Mouse (Mus musculus): ENCODE results near the gene Ganab. TPM values are rescaled to one million over a fixed set of nuclear protein-coding genes. Genes with fewer than 3 reads are reported as not detected.

Gene Ganab
- polyA plus RNA-seq, 1 experiment from 2014 or later: 102 TPM

- Histone ChIP-seq H3K27ac (peak within 1 kb of the TSS; percentile 83), H3K4me1 (peaks cover 26% of the 10 kb centered on the region), H3K4me2 (peak within 1 kb of the TSS; percentile 73), H3K27me3 (no peaks in the 10 kb centered on the region), H3K9me3 (no peaks in the 10 kb centered on the region), H3K9ac (peak within 1 kb of the TSS; percentile 56), H3K36me3 (peaks cover 60% of the 10 kb centered on the region), H3K4me3 (peak within 1 kb of the TSS; percentile 64)
- WGBS: 2% methylated on average over 46 of the region's 46 CpGs
- ATAC-seq (ENCODE audit: insufficient number of reproducible peaks, low FRiP score, low TSS enrichment, low read depth): peak; percentile 91
These were observed 55.5 kb downstream of the Ganab start, which contains the start of gene Tut1 for GRCm38 (mm10) chr19:8953135-8954039. Tut1 (plus strand) TSS chr19:8953847.

- Histone ChIP-seq H3K4me3 (peak overlapping the region; percentile 64), H3K9me3 (no peaks in the 10 kb centered on the region), H3K27ac (peak overlapping the region; percentile 81), H3K4me2 (peak overlapping the region; percentile 70), H3K27me3 (no peaks in the 10 kb centered on the region), H3K4me1 (peaks cover 26% of the 10 kb centered on the region), H3K9ac (peak overlapping the region; percentile 56), H3K36me3 (peaks cover 60% of the 10 kb centered on the region)
- ATAC-seq (ENCODE audit: insufficient number of reproducible peaks, low FRiP score, low TSS enrichment, low read depth): no peak
- 9% methylated on average over 9 of the region's 9 CpGs for WGBS
These were observed 56.3 kb downstream of the Ganab start for GRCm38 (mm10) chr19:8954171-8954570.

- H3K4me1 ChIP-seq: peaks cover 9% of the 10 kb centered on the region
These were observed 64.4 kb downstream of the Ganab start for GRCm38 (mm10) chr19:8962256-8962655.

GRCm38 (mm10) chr19:8965075-8965474 lies 67.2 kb downstream of the Ganab start:
- Histone ChIP-seq H3K9me3 (no peaks in the 10 kb centered on the region), H3K4me2 (no peak overlapping the region), H3K9ac (no peak overlapping the region), H3K27me3 (no peaks in the 10 kb centered on the region), H3K36me3 (peaks cover 71% of the 10 kb centered on the region), H3K27ac (peak overlapping the region; percentile 96; the same call in 1 of the 2 replicates), H3K4me1 (peaks cover 17% of the 10 kb centered on the region), H3K4me3 (0 out of 2 replicates have a peak overlapping the region, but pooled peaks have one; percentile 0)
- WGBS: 91% methylated on average over 11 of the region's 11 CpGs
- ATAC-seq (ENCODE audit: insufficient number of reproducible peaks, low FRiP score, low TSS enrichment, low read depth): no peak

More at GRCm38 (mm10) chr19:8962256-8962655, 64.4 kb downstream of the Ganab start:
- Histone ChIP-seq H3K4me3 (no peak overlapping the region), H3K9ac (no peak overlapping the region), H3K9me3 (no peaks in the 10 kb centered on the region), H3K27ac (no peak overlapping the region), H3K27me3 (no peaks in the 10 kb centered on the region), H3K4me2 (no peak overlapping the region), H3K36me3 (peaks cover 80% of the 10 kb centered on the region)
- ATAC-seq (ENCODE audit: insufficient number of reproducible peaks, low FRiP score, low TSS enrichment, low read depth): no peak
- 93% methylated on average over 2 of the region's 2 CpGs for WGBS

GRCm38 (mm10) chr19:8965771-8966170 lies 67.9 kb downstream of the Ganab start:
- H3K4me3 ChIP-seq: peak overlapping the region; percentile 75
- no peak for ATAC-seq (ENCODE audit: insufficient number of reproducible peaks, low FRiP score, low TSS enrichment, low read depth)
- H3K9ac ChIP-seq: peak overlapping the region; percentile 57; the same call in 1 of the 2 replicates
- peaks cover 17% of the 10 kb centered on the region for H3K4me1 ChIP-seq
- H3K4me2 ChIP-seq: peak overlapping the region; percentile 61
- 70% methylated on average over 8 of the region's 8 CpGs for WGBS
- H3K27me3 ChIP-seq: no peaks in the 10 kb centered on the region
- H3K27ac ChIP-seq: peak overlapping the region; percentile 96
- peaks cover 71% of the 10 kb centered on the region for H3K36me3 ChIP-seq
- H3K9me3 ChIP-seq: no peaks in the 10 kb centered on the region

GRCm38 (mm10) chr19:8966198-8966589 lies 68.3 kb downstream of the Ganab start:
- H3K9ac ChIP-seq: peak overlapping the region; percentile 57
- H3K9me3 ChIP-seq: no peaks in the 10 kb centered on the region
- H3K4me3 ChIP-seq: peak overlapping the region; percentile 75
- no peak for ATAC-seq (ENCODE audit: insufficient number of reproducible peaks, low FRiP score, low TSS enrichment, low read depth)
- H3K27ac ChIP-seq: peak overlapping the region; percentile 96
- peaks cover 17% of the 10 kb centered on the region for H3K4me1 ChIP-seq
- peaks cover 71% of the 10 kb centered on the region for H3K36me3 ChIP-seq
- H3K27me3 ChIP-seq: no peaks in the 10 kb centered on the region
- WGBS: 29% methylated on average over 5 of the region's 5 CpGs
- peak overlapping the region; percentile 61 for H3K4me2 ChIP-seq

Small RNA genes lying within 50 kb of the gene (microRNA-seq; reads per million reads assigned to microRNA genes)
- not detected for gene Mir5136

Other genes with a start within 250 kb of the Ganab start
- gene Chrm1, start 234.3 kb upstream of the Ganab start, polyA plus RNA-seq (2015; fragmentation: Nextera tagmentation; extraction: Ambion mirVana): 0.18 and 0.19 TPM in 2 replicates
- gene Slc3a2, start 174.7 kb upstream of the Ganab start, polyA plus RNA-seq (2015; fragmentation: Nextera tagmentation; extraction: Ambion mirVana): 118 and 148 TPM in 2 replicates
- gene Wdr74, start 162.2 kb upstream of the Ganab start, polyA plus RNA-seq (2015; fragmentation: Nextera tagmentation; extraction: Ambion mirVana): 93.8 and 96.0 TPM in 2 replicates
- gene 1700092M07Rik, start 157.4 kb upstream of the Ganab start, polyA plus RNA-seq (2015; fragmentation: Nextera tagmentation; extraction: Ambion mirVana): 1.7 and 2.3 TPM in 2 replicates
- 185 and 189 TPM in 2 replicates for gene Stx5a, start 156.7 kb upstream of the Ganab start, polyA plus RNA-seq (2015; fragmentation: Nextera tagmentation; extraction: Ambion mirVana)
- 171 and 188 TPM in 2 replicates for gene Nxf1, start 141.0 kb upstream of the Ganab start, polyA plus RNA-seq (2015; fragmentation: Nextera tagmentation; extraction: Ambion mirVana)
- 141 and 155 TPM in 2 replicates for gene Tmem223, start 127.1 kb upstream of the Ganab start, polyA plus RNA-seq (2015; fragmentation: Nextera tagmentation; extraction: Ambion mirVana)
- gene Tmem179b, start 123.6 kb upstream of the Ganab start, polyA plus RNA-seq (2015; fragmentation: Nextera tagmentation; extraction: Ambion mirVana): 78.4 and 81.7 TPM in 2 replicates
- gene Taf6l, start 111.7 kb upstream of the Ganab start, polyA plus RNA-seq (2015; fragmentation: Nextera tagmentation; extraction: Ambion mirVana): 24.9 and 25.3 TPM in 2 replicates
- gene Polr2g, start 99.5 kb upstream of the Ganab start, polyA plus RNA-seq (2015; fragmentation: Nextera tagmentation; extraction: Ambion mirVana): 149 and 152 TPM in 2 replicates
- gene Zbtb3, start 95.5 kb upstream of the Ganab start, polyA plus RNA-seq (2015; fragmentation: Nextera tagmentation; extraction: Ambion mirVana): 4.6 and 4.8 TPM in 2 replicates
- 50.4 and 56.8 TPM in 2 replicates for gene Ttc9c, start 78.7 kb upstream of the Ganab start, polyA plus RNA-seq (2015; fragmentation: Nextera tagmentation; extraction: Ambion mirVana)
- 5.4 and 5.6 TPM in 2 replicates for gene Hnrnpul2, start 78.1 kb upstream of the Ganab start, polyA plus RNA-seq (2015; fragmentation: Nextera tagmentation; extraction: Ambion mirVana)
- gene AC129217.1, start 68.3 kb upstream of the Ganab start, polyA plus RNA-seq (2015; fragmentation: Nextera tagmentation; extraction: Ambion mirVana): not detected in 2 replicates
- 77.4 and 93.6 TPM in 2 replicates for gene Bscl2, start 60.6 kb upstream of the Ganab start, polyA plus RNA-seq (2015; fragmentation: Nextera tagmentation; extraction: Ambion mirVana)
- gene Gng3, start 58.9 kb upstream of the Ganab start, polyA plus RNA-seq (2015; fragmentation: Nextera tagmentation; extraction: Ambion mirVana): 2.0 and 3.0 TPM in 2 replicates
- 3.1 and 4.3 TPM in 2 replicates for gene Lrrn4cl, start 47.3 kb upstream of the Ganab start, polyA plus RNA-seq (2015; fragmentation: Nextera tagmentation; extraction: Ambion mirVana)
- 173 and 176 TPM in 2 replicates for gene Ubxn1, start 26.6 kb upstream of the Ganab start, polyA plus RNA-seq (2015; fragmentation: Nextera tagmentation; extraction: Ambion mirVana)
- gene Uqcc3, start 17.1 kb upstream of the Ganab start, polyA plus RNA-seq (2015; fragmentation: Nextera tagmentation; extraction: Ambion mirVana): 65.9 and 69.1 TPM in 2 replicates
- gene Lbhd1, start 14.3 kb upstream of the Ganab start, polyA plus RNA-seq (2015; fragmentation: Nextera tagmentation; extraction: Ambion mirVana): 69.3 and 76.7 TPM in 2 replicates
- not detected in 2 replicates for gene Gm49403, start 14.1 kb upstream of the Ganab start, polyA plus RNA-seq (2015; fragmentation: Nextera tagmentation; extraction: Ambion mirVana)
- 76.8 and 80.9 TPM in 2 replicates for gene 1810009A15Rik, start 9.2 kb upstream of the Ganab start, polyA plus RNA-seq (2015; fragmentation: Nextera tagmentation; extraction: Ambion mirVana)
- gene Gm49416, start 9.1 kb upstream of the Ganab start, polyA plus RNA-seq (2015; fragmentation: Nextera tagmentation; extraction: Ambion mirVana): not detected in 2 replicates
- gene Ints5, start 5.1 kb upstream of the Ganab start, polyA plus RNA-seq (2015; fragmentation: Nextera tagmentation; extraction: Ambion mirVana): 38.6 and 42.0 TPM in 2 replicates
- gene B3gat3, start 22.3 kb downstream of the Ganab start, polyA plus RNA-seq (2015; fragmentation: Nextera tagmentation; extraction: Ambion mirVana): 47.1 and 48.6 TPM in 2 replicates
- gene Rom1, start 31.3 kb downstream of the Ganab start, polyA plus RNA-seq (2015; fragmentation: Nextera tagmentation; extraction: Ambion mirVana): 4.0 and 4.6 TPM in 2 replicates
- gene Eml3, start 31.5 kb downstream of the Ganab start, polyA plus RNA-seq (2015; fragmentation: Nextera tagmentation; extraction: Ambion mirVana): 41.8 and 42.7 TPM in 2 replicates
- 155 and 160 TPM in 2 replicates for gene Mta2, start 43.8 kb downstream of the Ganab start, polyA plus RNA-seq (2015; fragmentation: Nextera tagmentation; extraction: Ambion mirVana)
- gene Tut1, start 55.8 kb downstream of the Ganab start, polyA plus RNA-seq (2015; fragmentation: Nextera tagmentation; extraction: Ambion mirVana): 29.3 and 30.0 TPM in 2 replicates
- 467 and 482 TPM in 2 replicates for gene Eef1g, start 69.0 kb downstream of the Ganab start, polyA plus RNA-seq (2015; fragmentation: Nextera tagmentation; extraction: Ambion mirVana)
- 96.4 and 104 TPM in 2 replicates for gene Ahnak, start 91.2 kb downstream of the Ganab start, polyA plus RNA-seq (2015; fragmentation: Nextera tagmentation; extraction: Ambion mirVana)
- gene Scgb1a1, start 189.9 kb downstream of the Ganab start, polyA plus RNA-seq (2015; fragmentation: Nextera tagmentation; extraction: Ambion mirVana): 0.98 and 1.2 TPM in 2 replicates
- 11.5 and 14.1 TPM in 2 replicates for gene Asrgl1, start 237.6 kb downstream of the Ganab start, polyA plus RNA-seq (2015; fragmentation: Nextera tagmentation; extraction: Ambion mirVana)

All from limb, embryonic 15.5 days (tissue).